Mouse (Mus musculus): ENCODE results near the gene Cadps2.

Gene Cadps2

DNA sequence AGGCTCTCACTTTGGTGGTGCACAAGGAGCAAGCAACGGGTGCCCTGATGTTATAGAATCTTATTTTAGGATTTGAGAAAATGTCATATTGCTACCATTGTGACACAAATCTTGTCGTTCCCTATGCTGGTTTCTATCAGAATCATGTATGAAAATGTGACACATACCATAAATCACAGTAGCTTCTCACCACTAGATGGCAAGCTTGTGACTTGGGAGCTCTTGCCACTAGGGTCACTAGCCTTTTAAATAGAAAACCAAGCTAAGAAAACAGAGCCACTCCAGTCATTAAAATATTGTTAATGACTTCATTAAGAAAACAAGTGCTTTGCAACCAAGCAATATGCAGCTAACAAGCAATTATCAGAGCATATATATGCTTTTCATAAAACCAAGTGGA, 81.0 kb downstream of the Cadps2 start:
- DNase-seq: no peak

DNA sequence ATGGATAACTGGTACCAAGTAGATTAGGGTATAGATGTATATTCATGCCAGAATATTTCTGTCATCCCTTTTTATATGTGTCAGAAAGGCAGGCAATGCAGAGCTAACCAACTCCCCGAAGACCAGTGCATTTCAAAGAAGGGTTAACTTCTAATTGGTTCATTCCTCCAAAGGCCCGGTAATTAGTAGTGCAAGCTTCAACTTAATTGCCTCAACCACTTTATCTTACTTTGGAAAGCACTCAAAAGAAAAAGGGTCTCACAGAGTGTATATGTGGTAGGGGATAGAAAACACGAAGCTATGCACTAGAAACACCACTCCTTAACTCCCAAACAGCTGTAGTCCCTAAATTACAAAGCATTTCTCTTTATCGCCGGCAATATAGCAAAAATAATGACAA, 90.4 kb downstream of the Cadps2 start:
- DNase-seq: no peak

DNA sequence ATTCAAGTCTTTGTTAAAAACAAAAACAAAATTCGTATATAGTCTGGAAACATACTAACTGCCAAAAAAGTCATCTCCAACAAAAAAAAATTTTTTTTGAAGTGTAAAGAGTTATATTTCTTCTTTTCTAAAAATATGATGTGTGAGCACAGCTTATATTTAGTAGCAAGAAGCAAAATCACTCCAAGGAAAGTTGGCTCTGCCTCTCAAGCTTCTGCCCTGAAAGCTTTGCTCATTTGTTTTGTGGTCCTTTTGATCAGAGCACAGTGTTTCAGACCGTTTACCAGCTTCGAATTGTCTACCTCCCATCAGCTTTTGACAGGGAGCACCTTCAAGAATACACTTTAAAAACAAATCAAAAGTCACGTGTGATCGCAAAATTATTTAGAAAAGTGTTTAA, 99.2 kb downstream of the Cadps2 start:
- DNase-seq: no peak

DNA sequence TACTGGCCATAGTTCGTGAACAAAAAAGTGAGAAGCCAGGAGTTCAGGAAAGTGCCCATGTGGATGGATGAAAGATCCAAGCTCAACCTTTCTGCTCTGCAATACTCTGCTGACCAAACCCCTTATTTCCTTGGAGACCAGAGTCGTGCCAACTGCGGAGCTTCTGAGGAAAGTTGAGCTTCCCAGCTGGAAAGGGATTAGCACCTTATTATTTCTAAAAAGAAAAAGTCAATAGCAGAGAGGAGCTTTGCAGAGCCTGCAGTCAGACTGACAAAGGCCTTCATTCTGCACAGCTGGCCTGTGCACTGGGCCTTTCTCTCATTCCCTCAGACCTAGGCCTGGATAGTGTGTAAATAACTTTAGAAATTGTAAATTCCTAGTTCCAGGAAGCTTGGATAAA, 106.5 kb downstream of the Cadps2 start:
- no peak for DNase-seq

DNA sequence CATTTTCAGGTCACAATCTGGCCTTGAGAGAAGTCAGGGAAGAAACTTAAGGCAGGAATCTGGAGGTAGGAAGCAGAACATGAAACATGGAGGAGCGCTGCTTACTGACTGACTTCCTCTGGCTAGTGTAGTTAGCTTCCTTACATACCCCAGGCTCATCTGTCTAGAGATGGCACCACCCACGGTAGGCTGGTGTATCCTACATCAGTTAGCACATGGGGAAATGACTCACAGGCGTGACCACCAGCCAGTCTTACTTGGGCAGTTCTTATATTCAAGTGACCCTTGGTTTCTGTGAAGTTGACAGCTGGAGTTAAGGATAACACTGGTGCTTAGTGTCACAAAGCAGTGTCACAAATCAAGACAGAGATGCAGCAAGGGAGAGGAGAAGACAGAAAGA, 110.6 kb downstream of the Cadps2 start:
- DNase-seq: no peak

DNA sequence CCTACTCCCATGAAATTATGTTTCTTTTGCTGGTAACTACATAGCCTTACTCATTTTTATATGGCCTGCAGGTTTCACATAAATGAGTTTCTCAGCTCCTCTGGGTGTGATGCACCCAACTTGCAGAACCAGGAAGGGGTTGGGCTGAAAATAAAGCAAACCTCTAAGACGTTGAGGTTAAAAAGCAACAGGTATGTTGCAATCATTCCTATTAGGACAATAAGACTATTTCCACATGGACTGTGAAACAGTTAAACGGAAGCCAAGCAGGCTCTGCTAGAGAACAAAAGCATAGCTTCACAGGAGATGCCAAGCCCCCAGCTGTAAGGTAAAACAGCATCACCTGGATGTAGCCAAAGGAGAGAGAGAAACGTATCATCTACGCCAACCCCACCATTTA, 115.5 kb downstream of the Cadps2 start:
- no peak for DNase-seq

DNA sequence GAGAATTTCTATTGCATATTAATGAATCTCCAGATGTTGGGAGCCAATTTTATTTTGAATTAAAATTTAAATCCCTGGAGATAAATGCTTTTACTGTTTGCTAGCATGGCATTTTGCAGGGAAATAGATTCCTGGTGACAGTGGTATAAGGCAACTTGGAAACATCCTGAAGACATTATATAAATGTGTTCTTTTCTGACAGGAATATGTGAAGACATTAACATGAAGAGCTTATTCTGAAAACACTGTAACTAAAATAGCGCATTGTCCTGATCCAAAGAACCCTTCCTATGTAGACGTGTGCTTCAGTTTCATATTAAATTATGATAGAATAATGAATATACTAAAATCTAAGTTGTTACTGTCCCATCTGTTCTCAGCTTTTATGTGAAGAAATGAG, 118.8 kb downstream of the Cadps2 start:
- no peak for DNase-seq

DNA sequence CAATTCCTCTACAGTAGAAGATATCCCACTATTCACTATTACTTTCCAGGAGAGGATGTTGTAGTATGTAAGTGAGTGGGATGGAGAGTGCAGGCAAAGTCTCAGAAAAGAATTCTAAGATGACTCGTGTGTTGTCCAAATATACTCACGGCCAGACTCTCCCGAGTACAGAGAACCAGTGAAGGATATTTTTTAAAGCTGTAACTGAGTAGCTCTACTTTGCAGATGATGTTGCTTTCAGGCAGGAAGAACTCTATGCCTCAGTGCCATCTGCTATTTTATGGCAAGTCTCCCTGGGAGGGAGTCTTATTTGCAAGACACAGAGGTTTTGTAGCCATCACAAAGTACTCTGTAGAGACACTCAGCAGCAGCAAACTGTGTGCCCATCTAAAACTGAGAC, 131.7 kb downstream of the Cadps2 start:
- DNase-seq: no peak

DNA sequence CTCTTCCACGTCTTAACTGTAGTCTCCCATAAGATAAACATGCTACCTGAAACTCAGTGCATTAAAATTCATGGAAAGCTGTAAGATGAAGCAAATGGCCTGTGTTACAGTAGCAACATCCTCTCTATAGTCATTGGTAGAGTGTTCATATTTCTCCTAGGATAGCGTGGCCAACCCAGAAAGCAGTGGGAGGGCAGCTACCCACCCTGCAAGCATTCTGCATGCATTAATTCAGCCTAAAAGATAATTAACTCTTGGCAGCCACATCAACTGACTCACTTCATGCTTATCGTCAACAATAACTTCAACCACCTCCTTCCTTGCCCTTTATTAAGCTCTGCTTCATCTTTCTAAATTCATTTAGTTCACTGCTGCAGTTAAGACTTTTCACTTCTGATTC, 138.3 kb downstream of the Cadps2 start:
- no peak for DNase-seq

DNA sequence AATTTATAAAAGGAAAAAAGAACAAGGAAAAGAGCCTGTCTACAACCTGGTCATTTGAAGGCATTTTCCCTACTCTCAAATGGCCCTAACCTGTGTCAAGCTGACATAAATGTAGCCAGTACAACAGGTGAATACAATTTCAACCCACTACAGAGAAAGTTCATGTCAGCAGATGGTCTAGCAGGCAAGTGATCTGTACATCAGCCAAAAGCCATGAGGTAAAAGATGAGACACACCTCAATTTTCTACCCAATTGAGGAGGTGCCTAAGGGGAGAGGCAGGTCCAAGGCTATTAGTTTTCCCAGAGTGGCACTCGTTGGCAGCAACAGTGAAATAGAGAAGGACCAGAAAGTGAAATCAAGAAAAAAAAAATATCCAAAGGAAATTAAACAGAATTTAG, 161.0 kb downstream of the Cadps2 start:
- DNase-seq: no peak

DNA sequence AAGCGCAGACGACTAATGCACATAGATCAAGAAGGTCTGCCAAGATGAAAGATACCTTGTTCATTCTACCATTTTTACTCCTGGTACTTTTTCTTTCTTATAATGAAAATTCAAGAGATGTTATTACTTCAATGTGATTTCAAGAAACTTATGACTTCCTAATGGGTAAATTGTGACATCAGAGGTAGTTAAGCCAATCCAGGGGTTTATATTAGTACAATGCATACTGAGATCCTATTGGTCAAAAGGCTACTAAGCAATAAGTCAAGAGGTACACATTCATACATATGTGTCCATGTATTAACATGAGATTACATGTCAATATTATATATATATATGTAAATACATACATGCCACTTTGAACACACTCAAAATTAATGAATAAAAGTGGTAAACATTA, 184.2 kb downstream of the Cadps2 start, which contains the start of gene Rnf148:
Gene Rnf148 (minus strand): TSS at position 101 of the 400 bp plus-strand sequence.
- no peak for DNase-seq

DNA sequence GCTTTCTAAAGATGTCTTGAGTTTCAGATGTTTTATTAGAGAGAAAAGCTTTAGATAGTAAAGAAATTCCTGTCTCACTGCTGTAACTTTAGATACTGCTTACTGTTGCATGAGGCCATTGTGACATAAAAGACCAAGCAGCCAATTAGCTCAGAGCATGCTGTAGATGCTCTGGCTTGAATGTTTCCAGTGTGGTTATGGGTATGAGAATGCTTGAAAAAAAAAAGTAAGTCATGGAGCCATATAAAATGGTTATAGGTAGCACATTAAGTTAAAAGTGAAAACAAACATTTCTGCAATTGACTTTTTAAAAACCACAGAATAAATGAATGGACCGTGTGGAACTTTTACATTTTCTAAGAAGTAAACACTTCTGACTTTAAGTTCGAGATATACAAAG, 189.0 kb downstream of the Cadps2 start, which contains the start of gene Rnf133:
Gene Rnf133 (minus strand): TSS at position 101 of the 400 bp plus-strand sequence.
- DNase-seq: no peak

DNA sequence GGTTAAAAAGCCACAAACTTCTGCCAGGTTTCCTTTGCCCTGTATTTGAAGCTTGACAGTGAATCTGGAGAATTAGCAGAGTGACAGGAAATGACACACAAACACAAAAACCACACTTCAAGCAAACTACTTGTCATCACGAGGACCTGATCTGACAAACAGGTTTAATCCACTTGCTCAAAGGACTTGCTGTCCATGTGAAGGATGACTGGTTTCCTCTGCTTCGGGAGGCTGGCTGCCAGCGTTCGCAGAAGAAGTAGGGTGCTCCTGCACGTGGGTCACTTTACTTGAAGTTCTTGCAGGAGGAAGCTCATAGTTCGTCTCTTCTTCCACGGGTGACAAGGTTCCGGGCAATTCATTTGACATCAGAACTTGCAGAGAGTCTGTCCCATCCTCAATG, 190.5 kb downstream of the Cadps2 start:
- no peak for DNase-seq

DNA sequence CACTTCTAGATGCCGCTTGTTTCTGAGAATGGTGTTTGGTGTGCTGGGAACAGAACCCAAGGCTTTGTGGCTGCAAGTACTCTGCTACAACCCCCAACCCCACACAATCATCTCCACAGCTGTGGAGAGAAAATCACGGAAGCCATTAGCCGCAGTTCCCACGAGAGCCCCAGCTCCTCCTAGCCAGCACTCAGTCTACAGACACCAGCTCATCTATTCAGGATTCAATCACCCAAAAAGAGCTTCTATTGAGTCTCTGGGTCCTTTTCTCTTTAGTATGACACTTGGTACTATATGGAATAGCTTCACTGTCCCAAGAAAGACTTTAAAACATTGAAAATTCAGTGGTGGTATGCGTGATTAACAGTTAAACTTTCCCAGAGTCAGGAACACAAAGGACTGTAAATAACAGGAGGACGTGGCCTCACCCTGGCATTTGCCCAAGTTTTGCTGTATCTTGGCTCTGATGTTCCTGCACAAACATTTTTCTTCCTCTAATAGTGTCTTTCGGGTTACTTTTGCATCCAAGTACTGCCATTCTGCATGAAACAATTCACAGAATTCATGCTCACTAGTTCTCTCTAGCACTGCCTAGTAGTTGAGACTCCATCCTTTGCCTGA, 191.5 kb downstream of the Cadps2 start:
- no peak for DNase-seq

DNA sequence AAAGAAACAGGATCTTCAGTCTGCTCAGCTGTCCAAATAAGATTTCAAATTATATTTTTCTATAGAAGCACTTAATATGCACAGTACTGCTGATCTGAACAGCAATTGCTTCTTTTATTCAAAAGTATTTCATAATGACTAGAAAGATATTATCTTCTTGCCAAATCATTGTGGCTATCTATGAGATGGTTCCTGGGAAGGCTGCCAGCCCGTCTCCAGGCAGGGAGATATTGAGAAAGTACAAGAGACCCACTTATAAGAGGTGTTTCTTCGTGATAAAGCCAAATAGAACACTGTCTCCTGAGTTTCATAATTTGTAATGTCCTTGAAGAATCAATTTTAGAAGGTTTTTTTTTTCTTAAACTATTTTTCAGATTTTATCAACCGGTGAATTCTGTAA, 202.1 kb downstream of the Cadps2 start:
- DNase-seq: no peak

DNA sequence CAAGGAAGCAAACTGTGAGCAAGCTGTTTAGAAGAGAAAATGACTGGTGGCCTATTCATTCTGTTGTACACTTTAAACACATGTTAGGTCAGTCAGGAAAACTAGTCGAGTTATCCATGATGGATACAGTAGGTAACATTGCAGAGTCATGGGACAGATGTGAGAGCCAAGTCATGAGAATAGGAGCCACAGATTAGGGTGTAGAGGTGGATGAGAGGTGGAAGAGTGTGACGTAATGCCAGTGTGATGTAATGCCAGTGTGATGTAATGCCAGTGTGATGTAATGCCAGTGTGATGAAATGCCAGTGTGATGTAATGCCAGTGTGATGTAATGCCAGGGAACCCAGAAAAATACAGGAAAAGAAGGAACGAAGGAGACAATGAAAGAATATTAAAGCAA, 204.0 kb downstream of the Cadps2 start:
- no peak for DNase-seq

DNA sequence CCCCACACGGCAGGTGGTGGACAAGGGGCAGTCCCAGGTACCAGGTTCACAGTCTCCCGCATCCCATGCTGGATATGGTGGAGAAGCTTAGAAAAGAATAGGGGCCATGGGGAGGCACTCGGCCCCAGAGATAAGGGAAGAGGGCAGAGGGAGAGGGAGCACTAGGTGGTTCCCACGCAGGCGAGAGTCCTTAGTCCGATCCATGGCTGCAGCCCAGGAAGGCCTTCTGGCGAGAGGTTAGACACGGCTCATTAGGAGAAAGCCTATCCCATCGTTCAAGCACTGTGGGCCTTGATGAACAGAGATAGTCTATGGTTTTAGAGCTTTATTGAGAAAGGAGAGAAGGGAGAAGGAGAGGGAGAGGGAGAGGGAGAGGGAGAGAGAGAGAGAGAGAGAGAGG, 205.2 kb downstream of the Cadps2 start:
- no peak for DNase-seq

DNA sequence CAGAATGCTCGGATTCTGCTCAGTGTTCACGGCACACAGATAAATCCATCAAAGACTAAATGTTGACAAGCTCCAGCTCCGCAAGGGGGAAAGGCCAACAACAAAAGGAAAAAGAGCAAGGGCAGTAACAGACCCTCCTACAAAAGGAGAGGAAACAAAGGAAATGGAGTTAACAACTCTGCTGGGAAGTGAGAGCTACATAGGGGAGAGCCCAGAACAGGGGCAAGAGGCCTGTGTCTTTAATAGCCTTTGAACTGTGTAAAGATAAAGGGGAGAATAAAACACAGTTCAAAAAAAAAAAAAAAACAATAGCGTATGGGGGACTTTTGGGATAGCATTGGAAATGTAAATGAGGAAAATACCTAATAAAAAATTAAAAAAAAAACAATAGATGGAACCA, 208.8 kb downstream of the Cadps2 start:
- no peak for DNase-seq

DNA sequence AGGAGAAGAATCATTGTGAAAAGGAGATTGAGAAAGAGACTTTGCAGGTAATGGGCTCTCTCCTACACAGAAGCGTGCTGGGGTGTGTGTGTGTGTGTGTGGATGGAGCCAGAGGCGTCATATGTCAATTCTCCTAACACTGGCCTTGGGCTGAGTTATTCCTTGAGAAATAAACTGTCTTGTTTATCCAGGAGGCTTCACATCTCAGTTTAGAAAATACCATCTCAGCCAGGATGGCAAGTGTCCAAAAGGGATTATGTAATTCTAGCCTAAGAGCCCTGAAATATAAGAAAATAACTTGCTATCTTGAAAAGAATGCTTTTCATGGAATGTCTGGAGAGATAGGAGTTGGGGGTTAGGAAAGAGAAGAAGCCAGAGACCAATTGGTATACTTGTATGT, 264.1 kb downstream of the Cadps2 start:
- DNase-seq: no peak

DNA sequence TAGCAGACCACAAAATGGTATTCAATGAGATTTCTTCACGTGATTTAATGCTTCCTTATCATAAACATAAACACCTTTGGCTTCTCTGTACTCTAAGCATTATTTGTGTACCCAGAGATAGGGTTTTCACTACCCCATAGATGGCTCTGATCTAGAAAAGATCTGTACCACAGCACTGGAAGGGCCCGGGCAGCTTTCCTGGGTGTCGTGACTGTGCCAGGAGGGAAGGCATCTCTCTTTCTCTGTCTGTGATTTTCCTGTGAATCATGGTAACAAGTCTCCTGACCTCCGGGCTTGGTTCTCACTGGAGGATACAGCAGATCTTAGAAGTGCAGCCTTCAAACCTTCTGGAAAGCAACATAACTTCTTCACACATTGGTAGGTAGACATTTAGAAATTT, 265.5 kb downstream of the Cadps2 start:
- no peak for DNase-seq

DNA sequence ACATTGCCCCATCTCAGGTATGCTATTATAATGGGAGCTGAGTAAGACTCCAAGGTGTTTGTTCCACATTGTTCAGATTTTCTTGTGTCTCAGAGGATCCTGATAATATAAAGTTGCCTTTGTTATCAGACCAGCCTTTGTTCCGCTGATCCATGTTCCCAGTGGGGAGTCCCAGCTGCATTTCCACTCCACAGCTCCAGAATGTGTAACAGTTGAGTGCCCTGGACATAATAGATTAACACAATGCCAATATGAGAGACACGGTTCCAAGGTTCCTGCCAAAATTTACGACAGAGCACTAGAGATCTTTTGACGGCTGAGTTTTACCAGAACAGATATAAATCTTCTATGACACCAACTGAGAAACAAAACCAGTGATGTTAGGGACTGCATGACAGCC, 266.8 kb downstream of the Cadps2 start:
- DNase-seq: no peak

DNA sequence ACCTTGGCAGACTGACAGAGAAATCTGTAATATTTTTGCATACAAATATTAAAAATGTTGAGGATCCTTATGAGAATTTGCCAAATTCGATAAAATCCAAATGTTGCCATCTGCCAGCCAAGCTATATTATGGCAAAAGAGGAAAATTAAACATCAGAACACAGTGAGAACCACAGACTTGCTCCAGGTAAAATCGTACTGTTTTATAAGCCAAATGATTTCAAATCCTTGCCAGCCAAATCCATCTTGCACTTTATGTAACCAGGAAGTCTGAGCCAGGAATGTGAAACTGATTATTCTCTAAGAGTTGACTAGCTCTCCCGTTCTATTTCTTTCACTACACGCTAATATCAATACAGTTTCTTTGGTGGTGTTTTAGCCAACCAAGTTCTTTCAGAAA, 269.5 kb downstream of the Cadps2 start:
- no peak for DNase-seq

DNA sequence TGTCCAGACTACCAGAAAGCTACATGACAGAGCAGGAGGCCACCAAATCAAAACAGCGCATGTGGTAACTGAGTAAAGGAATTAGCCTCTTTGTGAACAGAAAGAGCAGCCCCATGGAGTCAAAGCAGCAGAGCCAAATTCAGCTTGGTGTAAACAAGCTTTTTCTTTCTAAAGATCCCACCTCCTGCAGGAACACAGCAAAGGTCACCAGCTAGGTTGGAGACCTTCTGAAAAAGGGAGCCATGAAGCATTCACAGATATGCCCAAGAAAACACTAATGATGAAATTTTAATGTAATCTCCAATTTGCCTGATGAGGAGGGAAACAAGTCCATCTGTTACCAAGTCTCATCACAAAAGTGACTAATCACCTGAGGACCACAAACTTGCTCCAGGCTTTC, 270.5 kb downstream of the Cadps2 start:
- DNase-seq: no peak

DNA sequence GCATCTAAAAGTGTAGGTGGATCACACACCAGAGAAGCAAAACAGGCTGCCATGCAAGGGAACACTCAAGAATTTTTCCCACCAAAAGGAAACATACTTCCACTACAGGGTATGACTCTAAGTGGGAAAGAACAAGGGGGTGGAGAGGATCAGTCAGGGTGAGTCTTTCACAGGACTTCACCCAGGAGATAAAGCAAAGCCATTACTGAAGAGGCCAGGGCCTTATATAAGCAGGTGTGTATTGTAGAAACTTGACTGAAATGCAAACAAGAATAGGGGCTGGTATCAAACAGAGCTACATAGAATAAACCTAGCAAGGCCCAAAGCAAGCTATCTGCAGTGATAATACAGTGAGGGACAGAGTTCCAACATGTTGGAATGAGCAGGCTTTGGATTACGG, 271.6 kb downstream of the Cadps2 start:
- no peak for DNase-seq

DNA sequence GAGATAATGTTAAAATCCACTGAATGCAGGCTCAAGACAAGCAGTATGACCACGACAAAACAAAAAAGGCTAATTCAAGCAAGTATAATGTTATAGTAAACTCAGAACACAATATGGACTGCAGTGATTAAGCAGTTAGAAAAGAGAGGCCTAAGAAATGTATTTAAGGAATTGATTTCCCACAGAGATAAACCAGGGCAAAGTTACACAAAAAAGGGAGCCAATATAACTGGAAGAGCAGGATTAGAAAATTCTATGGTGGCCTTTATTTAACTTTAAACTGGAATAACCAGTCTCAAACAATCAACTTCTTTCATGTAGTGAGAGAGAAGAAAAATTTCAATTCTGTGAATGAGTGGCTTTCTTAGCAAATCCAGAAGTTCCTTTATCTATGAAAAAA, 289.3 kb downstream of the Cadps2 start:
- DNase-seq: no peak

DNA sequence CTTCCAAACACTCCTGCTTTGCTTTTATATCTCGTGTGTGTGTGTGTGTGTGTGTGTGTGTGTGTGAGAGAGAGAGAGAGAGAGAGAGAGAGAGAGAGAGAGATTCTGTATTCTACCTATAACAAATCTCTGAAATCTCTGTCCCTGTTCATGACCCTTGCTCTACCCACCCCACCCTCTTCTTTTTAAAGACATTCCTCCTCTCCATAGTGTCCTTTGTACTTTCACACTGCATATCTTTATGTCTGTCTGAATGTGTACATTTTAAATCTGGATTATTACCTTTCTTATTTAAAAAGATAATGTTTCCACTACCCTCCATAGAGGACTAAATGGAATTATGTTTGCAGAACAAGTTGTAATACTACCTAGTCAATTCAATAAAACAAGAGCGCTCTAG, 315.5 kb downstream of the Cadps2 start:
- no peak for DNase-seq
